Mouse (Mus musculus): ENCODE results near the gene 6030452D12Rik.

DNA sequence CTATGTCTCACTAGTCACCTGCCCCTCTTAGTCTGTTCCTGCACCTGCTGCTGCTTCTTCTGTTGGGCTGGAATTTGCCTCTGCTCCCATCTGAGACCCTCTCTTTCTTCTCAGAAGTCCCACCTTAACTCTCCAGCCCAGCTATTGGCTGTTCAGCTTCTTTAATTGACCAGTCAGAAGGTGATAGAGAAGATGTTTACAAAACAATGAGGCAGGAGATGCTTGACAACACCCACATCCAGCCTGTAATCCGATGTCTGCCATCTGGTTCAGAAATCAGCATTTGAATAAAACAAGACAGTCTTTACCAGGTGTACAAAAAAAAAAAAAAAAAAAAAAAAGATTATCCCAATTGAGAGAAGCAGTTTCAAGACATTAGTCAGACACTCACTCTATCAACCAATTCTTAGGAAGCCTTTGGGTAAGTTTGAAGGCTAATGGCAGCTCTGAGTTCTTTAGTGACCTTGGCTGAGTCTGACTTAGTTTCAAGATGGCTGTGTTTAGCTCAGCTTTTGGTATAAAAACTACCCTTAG is 15.7 kb downstream of the 6030452D12Rik start:
- TF ChIP-seq CTCF (conservative IDR thresholded peaks at IDR 0.05 in 1 of 2, IDR thresholded peaks at IDR 0.05 in 1 of 2; ENCODE audit: low read depth in 2 of 2, low read length in 2 of 2) (no peak), EP300 (IDR thresholded peaks at IDR 0.05; ENCODE audit: low read length) (no peak), MEF2A (IDR thresholded peaks at IDR 0.05; ENCODE audit: borderline replicate concordance, low read depth, low read length) (no peak)
